Mouse (Mus musculus) intestine, embryonic 14.5 days (tissue): ENCODE measurements around the gene Scd2. TPM values are rescaled to one million over a fixed set of nuclear protein-coding genes. Genes with fewer than 3 reads are reported as not detected.
"Not testable (repeated sequence)": the region's sequence is repeated elsewhere in the genome, so short reads cannot be mapped to it uniquely, and the experiment has no call there.

Experiments
- ATAC-seq: fragments of 200-750 bp; cut with Nextera tagmentation; replicated peaks from 2 replicates; pipeline ENCODE4 v1.8.0; 2017; ENCODE audit warnings: low read depth, moderate number of reproducible peaks, moderate TSS enrichment, moderate library complexity; ENCODE audit not compliant: low FRiP score, low TSS enrichment
- DNase-seq: peaks from one replicate; pipeline ENCODE4 v3.0.0-alpha.2; 2018; ENCODE audit warnings: low spot score
- H3K27ac ChIP-seq: fragments of 300-500 bp; sonication (generic); 2 replicates; pipeline ENCODE4 v1.5.1; 2014; ENCODE audit warnings: low read depth, mild to moderate bottlenecking, control low read depth
- H3K27me3 ChIP-seq: fragments of 300-500 bp; sonication (generic); replicated peaks from 2 replicates; pipeline ENCODE4 v1.6.1; 2014; ENCODE audit warnings: low read length, control low read depth; ENCODE audit not compliant: control insufficient read depth, insufficient read depth
- H3K36me3 ChIP-seq: fragments of 300-500 bp; sonication (generic); 2 replicates; pipeline ENCODE4 v1.6.1; 2014; ENCODE audit warnings: low read length, control low read depth; ENCODE audit not compliant: control insufficient read depth, insufficient read depth
- H3K4me1 ChIP-seq: fragments of 300-500 bp; sonication (generic); replicated peaks from 2 replicates; pipeline ENCODE4 v1.6.1; 2014; ENCODE audit warnings: low read length, control low read depth, mixed read lengths; ENCODE audit not compliant: control insufficient read depth, insufficient read depth
- H3K4me2 ChIP-seq: fragments of 300-500 bp; sonication (generic); 2 replicates; pipeline ENCODE4 v1.6.1; 2014; ENCODE audit warnings: low read length
- H3K4me3 ChIP-seq: fragments of 300-500 bp; sonication (generic); 2 replicates; pipeline ENCODE4 v1.5.1; 2014; ENCODE audit warnings: low read depth, low read length, control low read depth, mixed read lengths
- H3K9ac ChIP-seq: fragments of 300-500 bp; sonication (generic); 2 replicates; pipeline ENCODE4 v1.6.1; 2014; ENCODE audit warnings: mild to moderate bottlenecking, low read length
- H3K9me3 ChIP-seq: fragments of 300-500 bp; sonication (generic); 2 replicates; pipeline ENCODE4 v1.6.1; 2016; ENCODE audit warnings: low read length, control low read depth; ENCODE audit not compliant: control insufficient read depth
- WGBS: fragments of 180-500 bp; shearing (Covaris S2); extraction: QIAGEN DNeasy Blood & Tissue Kit; methylation state at CpG from one replicate; pipeline ENCODE4 v1.1.7; 2014; 5-methylcytosine and 5-hydroxymethylcytosine counted together
- polyA plus RNA-seq: library from polyadenylated mRNA; unstranded; fragments of >200 nt; fragmentation: Nextera tagmentation; extraction: Ambion mirVana; gene quantifications from 2 replicates; pipeline ENCODE4 v1.2.1, GENCODE M21; 2014

The Scd2 gene
- 341 and 386 TPM in 2 replicates for polyA plus RNA-seq

GRCm38 (mm10) chr19:44292941-44293768 is at the start of gene Scd2:
Scd2 (plus strand) TSS chr19:44293674.
- ATAC-seq (peak; percentile 15; the same call in 1 of the 2 replicates), DNase-seq (peak; percentile 94)
- Histone ChIP-seq H3K27ac (peak within 1 kb of the TSS; percentile 95), H3K9me3 (no peaks in the 10 kb centered on the region), H3K36me3 (peaks cover 28% of the 10 kb centered on the region), H3K9ac (peak within 1 kb of the TSS; percentile 90), H3K27me3 (no peaks in the 10 kb centered on the region), H3K4me3 (peak within 1 kb of the TSS; percentile 97), H3K4me2 (peak within 1 kb of the TSS; percentile 97), H3K4me1 (peaks cover 35% of the 10 kb centered on the region)
- 2% methylated on average over 21 of the region's 21 CpGs for WGBS

- WGBS = 7% methylated on average over 5 of the region's 5 CpGs
These were observed 47.7 kb upstream of the Scd2 start for GRCm38 (mm10) chr19:44245761-44246171.

GRCm38 (mm10) chr19:44246341-44246911 is 47.0 kb upstream of the Scd2 start:
- no peaks in the 10 kb centered on the region for H3K36me3 ChIP-seq
- H3K9ac ChIP-seq = no peak overlapping the region
- DNase-seq = no peak
- no peak for ATAC-seq
- H3K4me2 ChIP-seq = peak overlapping the region; percentile 81
- H3K27me3 ChIP-seq = no peaks in the 10 kb centered on the region
- no peaks in the 10 kb centered on the region for H3K9me3 ChIP-seq
- peaks cover 17% of the 10 kb centered on the region; the same call in 1 of the 2 replicates for H3K4me1 ChIP-seq
- no peak overlapping the region; the same call in 1 of the 2 replicates for H3K4me3 ChIP-seq
- WGBS = 62% methylated on average over 11 of the region's 11 CpGs
- H3K27ac ChIP-seq = no peak overlapping the region

More at GRCm38 (mm10) chr19:44245761-44246171, 47.7 kb upstream of the Scd2 start:
- Histone ChIP-seq H3K4me2 (peak overlapping the region; percentile 81), H3K9ac (no peak overlapping the region), H3K27me3 (no peaks in the 10 kb centered on the region), H3K4me1 (peaks cover 17% of the 10 kb centered on the region; the same call in 1 of the 2 replicates), H3K9me3 (no peaks in the 10 kb centered on the region), H3K4me3 (no peak overlapping the region), H3K36me3 (no peaks in the 10 kb centered on the region), H3K27ac (no peak overlapping the region)
- ATAC-seq = no peak
- peak; percentile 61 for DNase-seq

GRCm38 (mm10) chr19:44247281-44248080 is 46.0 kb upstream of the Scd2 start:
- Histone ChIP-seq H3K36me3 (no peaks in the 10 kb centered on the region), H3K9me3 (no peaks in the 10 kb centered on the region), H3K9ac (peak overlapping the region; percentile 59), H3K4me1 (peaks cover 17% of the 10 kb centered on the region; the same call in 1 of the 2 replicates), H3K27ac (peak overlapping the region; percentile 95), H3K4me3 (peak overlapping the region; percentile 41), H3K27me3 (no peaks in the 10 kb centered on the region), H3K4me2 (peak overlapping the region; percentile 81)
- ATAC-seq = no peak; the same call in 1 of the 2 replicates
- WGBS = 3% methylated on average over 25 of the region's 25 CpGs
- peak; percentile 68 for DNase-seq

GRCm38 (mm10) chr19:44248081-44248853 is 45.2 kb upstream of the Scd2 start:
- Histone ChIP-seq H3K9ac (peak overlapping the region; percentile 59), H3K4me3 (peak overlapping the region; percentile 41), H3K9me3 (no peaks in the 10 kb centered on the region), H3K36me3 (no peaks in the 10 kb centered on the region), H3K4me1 (peaks cover 17% of the 10 kb centered on the region; the same call in 1 of the 2 replicates), H3K27ac (peak overlapping the region; percentile 95), H3K27me3 (no peaks in the 10 kb centered on the region), H3K4me2 (peak overlapping the region; percentile 81)
- peak; percentile 96 for DNase-seq
- 2% methylated on average over 36 of the region's 36 CpGs for WGBS
- peak; percentile 98 for ATAC-seq

GRCm38 (mm10) chr19:44248854-44249351 is 44.6 kb upstream of the Scd2 start:
- ATAC-seq (no peak), DNase-seq (no peak)
- Histone ChIP-seq H3K9me3 (no peaks in the 10 kb centered on the region), H3K4me3 (peak overlapping the region; percentile 41; the same call in 1 of the 2 replicates), H3K4me1 (peaks cover 17% of the 10 kb centered on the region; the same call in 1 of the 2 replicates), H3K9ac (no peak overlapping the region), H3K36me3 (no peaks in the 10 kb centered on the region), H3K4me2 (peak overlapping the region; percentile 81), H3K27me3 (no peaks in the 10 kb centered on the region), H3K27ac (peak overlapping the region; percentile 95)
- WGBS = 68% methylated on average over 11 of the region's 11 CpGs

GRCm38 (mm10) chr19:44251138-44251537 is 42.3 kb upstream of the Scd2 start:
- WGBS = 92% methylated on average over 6 of the region's 6 CpGs

More at GRCm38 (mm10) chr19:44251138-44251537, 42.3 kb upstream of the Scd2 start:
- not testable (repeated sequence) for H3K9me3 ChIP-seq, H3K27me3 ChIP-seq, H3K4me3 ChIP-seq, H3K27ac ChIP-seq, DNase-seq, H3K36me3 ChIP-seq, ATAC-seq, H3K9ac ChIP-seq, H3K4me2 ChIP-seq
- H3K4me1 ChIP-seq = peaks cover 14% of the 10 kb centered on the region; the same call in 1 of the 2 replicates
